8 mouse cellular contexts compared by ENCODE assay signal in the genomic region with DNA sequence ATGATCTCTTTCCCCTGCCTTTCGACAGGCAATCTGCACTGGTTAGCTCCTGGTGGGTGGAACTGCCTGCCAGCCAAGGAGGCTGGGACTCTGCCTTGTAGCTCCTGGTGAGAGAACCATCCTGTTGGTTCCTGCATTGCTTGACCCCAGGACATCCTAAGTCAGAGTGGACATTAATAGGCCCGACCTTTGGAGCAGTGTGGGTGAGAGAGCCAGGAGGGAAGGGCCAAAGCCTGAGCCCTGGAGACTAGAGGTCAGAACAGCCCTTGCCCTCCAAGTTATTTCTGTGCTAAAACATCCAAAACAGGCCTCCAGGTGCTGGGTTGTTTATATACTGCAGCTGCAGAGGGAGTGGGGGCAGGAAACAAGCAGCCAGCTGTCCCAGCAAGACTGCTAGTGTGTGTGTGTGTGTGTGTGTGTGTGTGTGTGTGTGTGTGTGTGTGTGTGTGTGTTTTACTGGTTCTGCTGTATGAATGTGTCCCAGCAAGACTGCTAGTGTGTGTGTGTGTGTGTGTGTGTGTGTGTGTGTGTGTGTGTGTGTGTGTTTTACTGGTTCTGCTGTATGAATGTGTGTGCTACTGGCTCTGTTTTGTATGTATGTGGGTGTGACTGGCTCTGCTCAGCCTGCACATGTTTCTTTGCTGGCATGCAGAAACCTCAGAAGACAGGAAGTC. TPM values are rescaled to one million over a fixed set of nuclear protein-coding genes. Genes with fewer than 3 reads are reported as not detected.
DNase-seq lines count a peak whose midpoint lies in the region; ATAC-seq and TF ChIP-seq lines count a peak whose summit lies in the region.

No protein-coding gene starts in this region.

- H3K27ac ChIP-seq in heart, embryonic 12.5 days (ENCODE audit: poor library complexity, severe bottlenecking), result no peak overlapping the region
- H3K27ac ChIP-seq in bone marrow, adult 2 months (ENCODE audit: control insufficient read depth, insufficient read depth, low read depth, low read length, poor library complexity), result peak overlapping the region; percentile 83
- peak overlapping the region; percentile 45; the same call in 1 of the 2 replicates for H3K27ac ChIP-seq in heart, postnatal 0 days (ENCODE audit: low read depth)
- peak overlapping the region; percentile 72 for H3K27ac ChIP-seq in limb, embryonic 13.5 days
- no peak overlapping the region for H3K27ac ChIP-seq in neural tube, embryonic 13.5 days (replicated peaks)

- H3K36me3 ChIP-seq in heart, embryonic 12.5 days, result no peaks in the 10 kb centered on the region
- no peaks in the 10 kb centered on the region for H3K36me3 ChIP-seq in heart, postnatal 0 days (replicated peaks; ENCODE audit: control insufficient read depth, insufficient read depth, low read length)
- H3K36me3 ChIP-seq in limb, embryonic 13.5 days, result no peaks in the 10 kb centered on the region
- H3K36me3 ChIP-seq in neural tube, embryonic 13.5 days, result no peaks in the 10 kb centered on the region

- H3K4me2 ChIP-seq in heart, embryonic 12.5 days, result no peak overlapping the region
- no peak overlapping the region for H3K4me2 ChIP-seq in heart, postnatal 0 days (ENCODE audit: low read depth, low read length)
- H3K4me2 ChIP-seq in limb, embryonic 13.5 days (replicated peaks), result no peak overlapping the region
- H3K4me2 ChIP-seq in neural tube, embryonic 13.5 days, result no peak overlapping the region

- DNase-seq in heart, adult 8-10 months (ENCODE audit: low spot score), result peak; percentile 64
- no peak for DNase-seq in heart, postnatal 0 days (ENCODE audit: low spot score)
- DNase-seq in urinary bladder, adult 18-20 months (ENCODE audit: low spot score in 2 of 2), result no peak
- DNase-seq in cerebellum, adult 8-10 months, result no peak

- H3K4me3 ChIP-seq in heart, embryonic 12.5 days, result no peak overlapping the region
- no peak overlapping the region for H3K4me3 ChIP-seq in bone marrow, adult 2 months (replicated peaks; ENCODE audit: control insufficient read depth, low read depth, low read length)
- no peak overlapping the region for H3K4me3 ChIP-seq in heart, postnatal 0 days (ENCODE audit: low read depth, low read length)
- no peak overlapping the region for H3K4me3 ChIP-seq in limb, embryonic 13.5 days
- no peak overlapping the region for H3K4me3 ChIP-seq in neural tube, embryonic 13.5 days

- ATAC-seq in heart, embryonic 12.5 days (ENCODE audit: insufficient number of reproducible peaks, low FRiP score), result no peak
- 0 out of 2 replicates have a peak, but pooled peaks have one; percentile 43 for ATAC-seq in heart, postnatal 0 days (ENCODE audit: insufficient read depth, low read depth)
- ATAC-seq in limb, embryonic 13.5 days (ENCODE audit: low FRiP score, low read depth), result peak; percentile 83
- ATAC-seq in neural tube, embryonic 13.5 days (ENCODE audit: low read depth), result 0 out of 2 replicates have a peak, but pooled peaks have one; percentile 34

- TF ChIP-seq POLR2A in bone marrow, adult 2 months (IDR thresholded peaks at IDR 0.05; ENCODE audit: borderline replicate concordance, control insufficient read depth, low read depth, low read length), result no peak

- peaks cover 20% of the 10 kb centered on the region for H3K4me1 ChIP-seq in heart, embryonic 12.5 days (replicated peaks)
- peaks cover 10% of the 10 kb centered on the region; the same call in 1 of the 2 replicates for H3K4me1 ChIP-seq in bone marrow, adult 2 months (ENCODE audit: control insufficient read depth, insufficient read depth, low read length)
- peaks cover 12% of the 10 kb centered on the region; the same call in 1 of the 2 replicates for H3K4me1 ChIP-seq in heart, postnatal 0 days (ENCODE audit: control insufficient read depth, insufficient read depth)
- H3K4me1 ChIP-seq in limb, embryonic 13.5 days, result peaks cover 23% of the 10 kb centered on the region
- H3K4me1 ChIP-seq in neural tube, embryonic 13.5 days (replicated peaks), result peaks cover 20% of the 10 kb centered on the region

- no peaks in the 10 kb centered on the region for H3K9me3 ChIP-seq in heart, embryonic 12.5 days (replicated peaks)
- no peaks in the 10 kb centered on the region for H3K9me3 ChIP-seq in heart, postnatal 0 days (replicated peaks; ENCODE audit: control insufficient read depth, low read length)
- no peaks in the 10 kb centered on the region for H3K9me3 ChIP-seq in limb, embryonic 13.5 days
- no peaks in the 10 kb centered on the region for H3K9me3 ChIP-seq in neural tube, embryonic 13.5 days

- no peak overlapping the region for H3K9ac ChIP-seq in heart, embryonic 12.5 days
- H3K9ac ChIP-seq in heart, postnatal 0 days (replicated peaks; ENCODE audit: low read depth, low read length), result no peak overlapping the region
- H3K9ac ChIP-seq in limb, embryonic 13.5 days, result no peak overlapping the region
- no peak overlapping the region for H3K9ac ChIP-seq in neural tube, embryonic 13.5 days

- TF ChIP-seq EP300 in heart, postnatal 0 days (IDR thresholded peaks at IDR 0.05; ENCODE audit: low read depth), result no peak

- no peak for TF ChIP-seq CTCF in bone marrow, adult 2 months (IDR thresholded peaks at IDR 0.05; ENCODE audit: control insufficient read depth, insufficient read depth, low read length)
- no peak for TF ChIP-seq CTCF in heart, postnatal 0 days (IDR thresholded peaks at IDR 0.05; ENCODE audit: low read depth)

- 25% methylated on average over 2 of the region's 2 CpGs for WGBS in heart, embryonic 12.5 days
- WGBS in bone marrow, adult 2 months, result 12% methylated on average over 2 of the region's 2 CpGs
- 26% methylated on average over 2 of the region's 2 CpGs for WGBS in heart, postnatal 0 days
- WGBS in limb, embryonic 13.5 days, result 6% methylated on average over 2 of the region's 2 CpGs
- 47% methylated on average over 2 of the region's 2 CpGs for WGBS in neural tube, embryonic 13.5 days

- no peaks in the 10 kb centered on the region for H3K27me3 ChIP-seq in heart, embryonic 12.5 days (replicated peaks)
- no peaks in the 10 kb centered on the region for H3K27me3 ChIP-seq in heart, postnatal 0 days (ENCODE audit: control insufficient read depth, insufficient read depth, low read length)
- H3K27me3 ChIP-seq in limb, embryonic 13.5 days, result no peaks in the 10 kb centered on the region
- no peaks in the 10 kb centered on the region for H3K27me3 ChIP-seq in neural tube, embryonic 13.5 days

RNA-seq across cellular contexts. Expression of gene Dgkd, which starts 6.1 kb away (rescaled TPM):
- 10 to 100 TPM; 33.5 to 43.2 (median 42.0) TPM for total RNA-seq in heart, adult 8-10 months (2022)
- 24.1 TPM in 2 replicates for polyA plus RNA-seq in heart, embryonic 12.5 days (2016; fragmentation: Nextera tagmentation; extraction: Ambion mirVana)
- polyA plus RNA-seq in bone marrow, adult 2 months (2011; ENCODE audit: insufficient read depth, insufficient read length, low replicate concordance, missing spikeins), result 33.5 and 56.0 TPM in 2 replicates
- 37.3 and 40.5 TPM in 2 replicates for total RNA-seq in heart, postnatal 0 days (2014; rRNA removed; ENCODE audit: low replicate concordance)
- 12.4 and 14.1 TPM in 2 replicates for polyA plus RNA-seq in heart, postnatal 0 days (2015; fragmentation: Nextera tagmentation; extraction: Ambion mirVana)
- 30.7 and 36.6 TPM in 2 replicates for polyA plus RNA-seq in limb, embryonic 13.5 days (2015; fragmentation: Nextera tagmentation; extraction: Ambion mirVana)
- 38.2 and 41.8 TPM in 2 replicates for polyA plus RNA-seq in neural tube, embryonic 13.5 days (2015; fragmentation: Nextera tagmentation; extraction: Ambion mirVana)

RNA-seq across cellular contexts. Expression of gene Sag, which starts 43.5 kb away (rescaled TPM):
- total RNA-seq in heart, adult 8-10 months (2022), result under 1 TPM; 0.14 to 0.63 (median 0.25) TPM
- polyA plus RNA-seq in heart, embryonic 12.5 days (2016; fragmentation: Nextera tagmentation; extraction: Ambion mirVana), result 0.70 and 1.2 TPM in 2 replicates
- 4.0 and 7.0 TPM in 2 replicates for polyA plus RNA-seq in bone marrow, adult 2 months (2011; ENCODE audit: insufficient read depth, insufficient read length, low replicate concordance, missing spikeins)
- 0.11 TPM in 1 of 2 replicates, not detected in the other for total RNA-seq in heart, postnatal 0 days (2014; rRNA removed; ENCODE audit: low replicate concordance)
- 0.31 and 0.40 TPM in 2 replicates for polyA plus RNA-seq in heart, postnatal 0 days (2015; fragmentation: Nextera tagmentation; extraction: Ambion mirVana)
- 3.2 and 3.7 TPM in 2 replicates for polyA plus RNA-seq in limb, embryonic 13.5 days (2015; fragmentation: Nextera tagmentation; extraction: Ambion mirVana)
- polyA plus RNA-seq in neural tube, embryonic 13.5 days (2015; fragmentation: Nextera tagmentation; extraction: Ambion mirVana), result 1.5 and 1.8 TPM in 2 replicates

Comparison
In these comparisons a context has a peak if more than half of its experiments do, and no peak if none do; other contexts are left out.
1. H3K27ac ChIP-seq: peak in bone marrow, adult 2 months (single experiment), heart, postnatal 0 days (single experiment) and limb, embryonic 13.5 days (single experiment); none in heart, embryonic 12.5 days (single experiment) and neural tube, embryonic 13.5 days (single experiment).